Mouse (Mus musculus) spleen, postnatal 10 days (tissue): ENCODE measurements at regions not wholly inside any gene's neighbourhood (a gene's known extent, or its start where the extent isn't known, plus 50 kb on each side); places are given as distances from the start of the nearest gene placed in this dataset.

ENCODE experiments used
- DNase-seq, 2 experiments: peaks; one replicate each; pipeline ENCODE4 v3.0.0; 2021 to 2022; ENCODE audit warnings: low spot score in 2 of 2

DNA sequence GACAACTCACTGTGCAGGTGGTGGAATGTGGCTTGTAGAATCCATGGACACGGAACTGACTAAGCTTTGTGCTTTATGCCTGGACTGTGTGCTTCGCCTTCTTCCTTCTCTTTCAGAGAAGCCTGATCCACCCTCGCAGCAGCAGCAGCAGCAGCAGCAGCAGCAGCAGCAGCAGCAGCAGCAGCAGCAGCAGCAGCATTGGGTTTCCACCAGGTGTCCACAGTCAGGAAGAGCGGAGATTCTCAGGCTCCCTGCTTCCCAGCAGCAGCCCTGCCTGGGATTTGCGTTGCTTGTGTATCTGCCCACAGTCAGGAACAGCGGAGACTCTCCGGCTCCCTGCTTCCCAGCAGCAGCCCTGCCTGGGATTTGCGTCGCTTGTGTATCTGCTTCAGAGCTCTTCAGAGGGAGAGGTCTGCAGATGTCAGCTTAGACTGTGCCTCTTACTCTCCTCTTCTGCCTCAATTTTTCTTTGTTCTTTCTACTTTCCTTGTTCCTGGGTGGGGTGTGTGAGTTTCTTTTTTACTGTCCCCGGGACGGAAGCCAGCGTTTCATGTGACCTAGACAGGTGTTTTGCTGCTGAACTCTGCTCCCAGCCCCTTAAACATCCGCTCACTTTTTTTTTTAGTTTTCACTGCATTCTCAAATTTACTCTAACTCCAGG is 168.1 kb upstream of the Olig3 start:
- DNase-seq = no peak

DNA sequence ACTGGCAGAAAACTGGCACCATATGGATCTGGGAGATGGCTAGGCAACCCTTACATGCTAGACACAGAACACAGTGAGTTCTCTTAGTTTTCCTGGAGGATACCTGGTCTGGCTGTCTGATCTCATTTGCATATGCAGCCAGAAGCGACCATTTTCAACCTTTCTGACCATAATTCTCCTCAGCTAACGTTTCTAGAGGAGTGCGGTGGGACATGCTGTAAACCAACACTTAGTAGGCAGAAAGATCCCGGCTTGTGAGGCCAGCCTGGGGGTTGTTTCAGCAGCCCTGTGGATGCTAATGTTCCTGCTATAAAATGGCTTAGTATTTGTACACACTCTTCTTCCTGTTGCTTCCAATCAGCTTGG is 168.6 kb upstream of the Olig3 start:
- DNase-seq = no peak

DNA sequence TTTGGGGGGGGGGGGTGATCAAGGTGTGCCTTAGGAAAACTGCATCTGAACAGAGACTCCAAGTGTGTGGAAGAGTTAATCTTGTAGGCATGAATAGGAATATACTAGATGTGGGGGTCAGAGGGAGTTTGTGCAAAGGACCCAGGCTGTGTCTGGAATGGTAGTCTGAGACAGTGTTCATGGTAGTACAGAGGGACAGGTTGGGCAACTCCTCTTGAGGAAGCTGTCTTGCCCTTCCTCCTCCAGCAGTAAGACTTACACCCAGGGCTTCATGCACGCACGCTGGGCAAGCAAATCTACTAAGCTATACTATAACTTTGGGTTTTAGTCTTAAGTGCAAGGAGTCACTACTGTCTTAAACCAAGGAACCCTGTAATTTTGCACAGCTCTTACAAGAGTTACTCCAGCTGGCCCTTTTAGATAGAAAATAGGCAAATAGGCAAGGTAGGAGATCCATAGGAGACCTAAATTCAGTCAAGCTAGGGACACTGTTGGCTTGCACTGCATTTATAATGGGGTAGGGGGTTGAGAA is 169.2 kb upstream of the Olig3 start:
- DNase-seq = no peak

DNA sequence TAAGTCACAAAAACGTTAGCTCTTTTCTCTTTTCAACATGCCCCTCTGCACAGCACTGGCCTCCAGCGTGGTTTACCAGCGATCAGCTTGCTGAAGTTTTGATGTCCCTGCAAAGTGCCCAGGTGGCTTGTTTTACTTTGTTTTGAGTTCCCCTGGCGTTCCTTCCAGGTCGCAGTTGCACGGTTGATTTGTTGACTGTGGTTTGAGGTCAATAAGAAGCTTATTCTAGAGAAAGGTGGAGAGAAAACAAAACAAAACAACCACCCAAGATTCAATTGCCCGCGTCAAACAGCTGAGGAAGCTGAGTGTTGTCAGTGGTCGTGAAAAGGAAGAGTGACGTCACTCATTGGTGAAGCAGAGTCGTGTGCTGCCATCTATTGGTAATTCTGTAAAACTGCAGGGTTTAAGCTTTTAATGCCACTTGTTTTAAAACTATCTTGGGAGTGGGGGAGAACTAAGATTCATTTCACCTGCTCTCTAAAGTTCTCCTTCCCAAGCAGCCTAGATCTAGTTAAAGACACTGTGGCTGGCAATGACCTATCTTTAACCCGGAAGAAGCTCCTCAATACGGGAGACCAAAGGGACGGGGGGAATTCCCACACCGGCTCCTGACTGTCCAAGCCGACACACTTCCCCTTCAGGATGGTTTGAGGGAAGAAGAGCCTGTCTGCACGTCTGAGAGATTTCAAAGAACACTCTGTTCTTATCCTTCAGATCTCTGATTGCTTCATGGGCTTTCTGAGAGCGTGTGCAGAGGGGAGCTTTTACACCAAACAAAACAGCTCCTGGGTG is 170.3 kb upstream of the Olig3 start:
- DNase-seq = peak; percentile 20 to 39

- no peak for DNase-seq
Measured at GRCm38 (mm10) chr10:19184886-19185285, 169.4 kb upstream of the Tnfaip3 start.

DNA sequence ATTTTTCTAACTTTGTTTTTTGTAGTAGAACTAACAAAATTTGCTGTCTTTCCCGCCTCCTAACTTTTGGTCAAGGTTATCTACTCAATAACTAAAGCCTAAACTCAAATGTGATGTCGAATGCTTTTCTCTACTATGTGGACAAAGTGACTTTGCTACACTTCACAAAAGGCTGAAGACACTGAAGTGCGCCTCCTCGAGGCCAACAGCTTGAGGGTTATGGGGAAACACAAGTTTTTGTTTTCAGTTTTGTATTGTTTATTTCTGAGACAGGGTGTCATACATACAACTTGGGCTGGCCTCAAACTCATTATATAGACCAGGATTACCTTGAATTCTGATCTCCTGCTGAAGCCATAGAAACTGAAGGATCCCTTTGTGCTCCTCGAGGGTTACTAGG is 162.4 kb upstream of the Tnfaip3 start:
- DNase-seq = no peak

DNA sequence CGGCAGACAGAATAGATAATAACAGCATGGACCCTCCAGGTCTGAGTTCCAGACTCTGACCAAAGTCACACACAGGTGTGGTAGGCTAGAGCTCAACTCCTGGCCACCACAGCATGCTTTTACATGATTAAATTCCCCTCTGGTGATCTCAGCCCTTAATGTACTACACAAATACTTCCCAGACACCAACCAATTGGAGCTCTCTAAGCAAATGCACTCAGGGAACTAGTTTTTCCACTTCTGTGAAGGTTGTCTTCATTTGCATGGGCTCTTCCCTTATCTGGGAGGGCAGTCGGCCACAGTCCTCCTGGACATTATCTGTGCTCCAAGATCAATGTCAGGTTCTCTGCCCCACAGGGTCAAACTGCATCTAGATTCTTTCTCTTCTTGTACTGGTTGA is 162.0 kb upstream of the Tnfaip3 start:
- DNase-seq = no peak

GRCm38 (mm10) chr10:19176249-19176648 is 160.8 kb upstream of the Tnfaip3 start:
- DNase-seq = no peak

DNA sequence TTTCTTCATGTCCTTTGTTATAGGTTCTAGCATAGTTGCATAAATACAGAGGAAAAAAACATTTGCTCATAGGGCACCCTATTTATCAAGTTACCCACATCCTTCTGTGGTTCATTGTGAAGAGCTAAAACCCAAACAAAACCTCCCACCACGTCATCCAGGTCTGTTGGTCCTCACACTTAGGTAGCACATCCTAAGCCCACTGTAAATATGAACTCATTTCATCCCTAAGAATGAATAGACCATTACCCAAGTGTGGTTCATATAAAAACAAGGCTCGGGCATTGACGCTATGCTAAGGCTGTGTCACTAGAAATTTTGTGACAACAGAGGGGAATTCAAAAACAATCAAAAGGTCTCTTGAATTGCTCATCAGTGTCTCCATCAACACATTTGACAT is 156.4 kb upstream of the Tnfaip3 start:
- no peak for DNase-seq

- no peak for DNase-seq
Measured at GRCm38 (mm10) chr10:19170596-19170995, 155.1 kb upstream of the Tnfaip3 start.

DNA sequence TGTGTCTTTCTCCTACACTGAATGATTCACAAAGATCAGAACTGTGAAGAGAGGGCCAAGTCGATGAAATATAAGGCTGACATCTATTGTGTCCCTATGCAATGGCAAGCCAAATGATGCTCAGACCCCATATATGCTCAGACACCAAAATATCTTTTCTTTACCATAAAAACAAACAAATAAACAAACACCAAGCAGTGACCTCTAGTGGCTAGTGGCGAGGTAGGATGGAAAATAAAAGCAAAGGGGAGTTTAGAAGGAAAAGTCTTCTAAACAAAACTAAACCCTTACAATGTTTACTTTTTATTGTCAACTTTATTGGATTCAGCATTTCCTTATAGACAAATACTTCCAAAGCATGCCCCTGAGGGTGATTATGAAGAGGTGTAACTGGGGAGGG is 153.8 kb upstream of the Tnfaip3 start:
- no peak for DNase-seq

- DNase-seq = no peak
Measured at GRCm38 (mm10) chr10:19168362-19168761, 152.9 kb upstream of the Tnfaip3 start.

DNA sequence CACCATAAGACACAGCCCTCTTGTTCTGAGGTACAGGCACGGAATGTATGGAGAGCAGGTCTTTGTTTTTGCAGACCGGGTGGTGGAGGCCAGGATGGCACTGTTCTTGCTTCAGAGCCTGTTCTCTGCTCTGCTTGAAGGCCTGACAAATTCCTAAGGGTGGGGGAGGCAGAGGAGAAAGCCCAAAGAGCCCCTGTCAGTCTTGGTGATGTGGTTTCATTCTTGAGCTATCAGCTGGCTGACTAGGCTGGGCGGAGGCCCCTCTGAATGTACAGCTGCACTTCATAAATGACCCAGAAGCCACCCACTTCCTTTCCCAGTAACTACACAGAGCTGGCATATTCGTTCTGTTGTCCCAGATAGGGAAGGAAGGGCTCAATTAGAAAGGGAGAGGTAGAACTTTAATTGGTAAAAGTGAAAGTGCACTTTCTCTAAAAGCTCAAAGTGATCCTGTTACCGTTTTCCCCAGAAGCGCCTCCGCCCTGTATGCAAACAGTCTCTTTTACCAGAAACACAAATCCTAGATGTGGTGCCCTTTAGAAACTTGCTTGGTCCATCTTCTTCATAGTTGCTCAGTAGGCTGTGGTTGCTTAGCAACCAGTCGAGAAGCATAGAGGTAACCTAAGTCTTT is 152.3 kb upstream of the Tnfaip3 start:
- DNase-seq = peak in 1 of 2 experiments; percentile 20

- no peak for DNase-seq
Measured at GRCm38 (mm10) chr10:19167101-19167500, 151.6 kb upstream of the Tnfaip3 start.

DNA sequence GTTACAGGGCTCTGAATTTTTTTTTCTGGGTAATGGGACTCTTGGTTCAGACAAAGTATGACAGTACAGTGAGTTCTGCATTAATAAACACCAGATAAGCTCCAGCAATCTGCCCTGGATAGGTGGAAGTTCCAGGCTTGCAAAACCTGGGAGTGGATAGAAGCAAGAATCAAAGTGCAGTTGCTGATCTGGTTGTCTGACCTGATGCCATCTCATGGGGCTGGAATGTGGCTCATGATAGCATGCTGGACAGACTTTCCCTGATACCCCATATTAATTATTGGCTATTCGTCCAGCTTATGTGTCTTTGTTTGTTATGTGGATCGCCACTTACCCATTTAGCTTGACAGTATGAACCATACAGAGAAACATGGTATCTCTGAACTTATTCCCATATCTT is 146.6 kb upstream of the Tnfaip3 start:
- DNase-seq = no peak

DNA sequence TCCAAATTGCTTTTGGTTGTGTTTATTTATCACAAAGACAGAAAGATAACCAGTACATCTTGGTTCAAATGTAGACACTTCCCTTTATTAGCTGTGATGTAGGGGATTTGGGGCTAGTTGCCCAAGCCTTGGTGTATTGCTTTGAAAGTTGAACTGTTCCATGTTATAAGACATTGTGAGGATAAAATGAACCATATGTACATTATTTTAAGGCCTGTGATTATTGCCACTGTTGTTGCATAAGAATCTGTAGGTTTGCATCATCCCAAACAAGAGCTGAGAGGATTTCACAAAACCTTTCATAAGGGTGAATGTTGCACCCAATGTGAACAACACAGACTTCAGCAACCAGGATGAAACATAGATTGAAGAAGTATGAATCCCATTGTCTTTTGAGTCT is 145.7 kb upstream of the Tnfaip3 start:
- no peak for DNase-seq

DNA sequence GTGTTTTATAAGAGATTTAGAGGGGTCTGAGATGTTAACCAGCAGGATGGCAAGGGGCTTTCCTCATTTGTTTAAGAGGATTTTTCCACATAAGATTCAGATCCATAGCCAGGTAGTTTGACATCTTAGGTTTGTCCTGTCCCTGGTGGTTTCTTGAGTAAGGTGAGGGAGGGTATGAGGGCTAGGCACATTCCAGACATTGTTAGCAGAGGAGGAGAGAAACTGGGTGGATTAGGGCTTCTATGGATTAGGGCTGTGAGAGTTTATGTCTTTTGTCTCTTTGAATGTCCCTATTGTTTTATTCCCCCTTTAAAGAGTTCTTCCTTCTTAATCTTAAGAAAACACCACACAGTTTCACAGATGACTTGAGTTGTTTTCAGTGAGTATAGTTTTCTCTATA is 138.6 kb upstream of the Tnfaip3 start:
- no peak for DNase-seq

GRCm38 (mm10) chr10:19152773-19153172 is 137.3 kb upstream of the Tnfaip3 start:
- DNase-seq = no peak

- no peak for DNase-seq
Measured at GRCm38 (mm10) chr10:19150766-19151165, 135.3 kb upstream of the Tnfaip3 start.

- no peak for DNase-seq
Measured at GRCm38 (mm10) chr10:19150005-19150404, 134.5 kb upstream of the Tnfaip3 start.

DNA sequence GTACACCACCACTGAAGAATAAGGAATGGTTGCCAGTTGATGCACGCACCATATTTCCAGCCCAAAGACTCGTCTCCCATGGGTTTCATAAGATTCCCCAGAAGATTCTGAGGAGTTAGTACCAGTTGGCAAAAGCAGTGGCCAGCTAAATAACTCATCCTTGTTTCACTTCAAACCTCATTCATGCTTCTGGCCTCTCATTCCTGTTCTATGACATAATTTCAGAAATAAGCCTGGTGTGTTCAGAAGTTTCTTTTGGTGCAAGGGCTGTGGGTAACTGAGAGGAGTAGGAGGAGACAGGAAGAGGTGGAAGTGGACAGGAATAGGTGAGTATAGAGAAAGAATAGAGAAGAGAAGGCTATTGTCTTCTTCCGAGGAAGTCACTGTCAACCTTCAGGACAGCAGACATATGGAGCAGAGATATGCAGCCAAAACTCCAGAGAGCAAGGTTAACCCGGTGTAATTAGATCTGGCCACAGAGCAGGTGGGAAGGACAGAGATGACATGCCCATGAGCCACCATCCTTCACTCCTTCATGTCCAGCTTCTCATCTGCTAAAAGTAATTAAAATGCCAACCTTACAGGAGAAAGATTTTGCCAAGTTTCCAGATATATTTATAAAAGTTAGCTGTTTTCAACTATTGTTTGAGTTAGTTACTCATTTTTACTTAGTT is 133.9 kb upstream of the Tnfaip3 start:
- DNase-seq = no peak

DNA sequence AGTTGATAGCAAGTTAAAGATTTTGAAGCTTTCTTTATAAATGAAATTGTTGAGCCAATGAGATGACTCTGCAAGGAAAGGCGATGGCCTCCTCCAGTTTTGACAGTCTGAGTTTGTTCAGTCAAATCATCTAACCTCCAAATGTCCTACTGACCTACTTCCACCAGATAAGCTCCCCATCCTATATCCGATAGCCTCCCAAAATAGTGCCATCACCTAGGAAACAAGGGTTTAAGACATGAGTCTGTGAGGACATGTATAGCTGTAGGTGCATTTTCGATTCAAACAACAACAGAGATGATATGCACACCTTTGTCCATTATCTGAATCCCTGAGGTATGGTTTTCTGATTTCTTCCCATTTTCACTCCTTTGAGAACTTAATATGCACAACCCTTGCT is 126.0 kb upstream of the Tnfaip3 start:
- DNase-seq = no peak
